Comparison of ENCODE assay signal across 16 mouse cellular contexts in the genomic region with DNA sequence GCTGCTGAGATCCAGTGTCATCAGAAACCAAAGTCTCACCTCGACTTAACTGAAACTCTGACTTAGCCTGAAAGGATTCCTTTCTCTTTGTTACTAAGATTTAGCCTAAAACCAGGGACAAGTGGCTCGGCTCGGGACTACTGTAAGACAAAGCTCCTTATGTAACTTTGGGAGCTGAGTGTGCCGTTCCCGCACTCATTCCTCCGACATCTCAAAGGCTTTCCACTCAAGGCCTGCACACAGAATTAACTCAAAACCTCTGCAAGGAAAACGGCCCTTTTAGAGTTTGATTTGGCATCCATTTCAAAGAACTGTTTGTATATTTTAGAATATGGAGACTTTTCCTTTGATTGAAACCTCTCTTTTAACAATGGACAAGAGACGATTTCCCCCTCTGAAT.
DNase-seq lines count a peak whose midpoint lies in the region; ATAC-seq and TF ChIP-seq lines count a peak whose summit lies in the region.
"Had no signal": no experiment of that assay in that cellular context is flagged by ENCODE, and none has a peak within 500 bp of the region (broad histone marks: within the 10 kb centered on the region; RNA-seq: fewer than 3 reads in every experiment).

No protein-coding gene starts in this region.

- no peaks in the 10 kb centered on the region for H3K36me3 ChIP-seq in heart, embryonic 13.5 days
- no peaks in the 10 kb centered on the region for H3K36me3 ChIP-seq in heart, embryonic 12.5 days
- H3K36me3 ChIP-seq: midbrain, embryonic 12.5 days had no signal

- TF ChIP-seq CTCF in left cerebral cortex, adult 2 months (IDR thresholded peaks at IDR 0.05): no peak
- no peak for TF ChIP-seq CTCF in brain, embryonic 14.5 days (IDR thresholded peaks at IDR 0.05; ENCODE audit: borderline replicate concordance, extremely low read depth, insufficient read depth, insufficient read length)

- H3K27ac ChIP-seq in heart, embryonic 13.5 days (replicated peaks): no peak overlapping the region
- H3K27ac ChIP-seq in heart, embryonic 12.5 days (ENCODE audit: poor library complexity, severe bottlenecking): no peak overlapping the region
- H3K27ac ChIP-seq in left cerebral cortex, adult 2 months: peak overlapping the region; percentile 75
- H3K27ac ChIP-seq: hindbrain, postnatal 0 days; midbrain, embryonic 12.5 days had no signal

- DNase-seq in left cerebral cortex, adult 2 months (ENCODE audit: extremely low spot score in 1 of 2, low spot score in 2 of 2): no peak
- no peak for DNase-seq in left cerebral cortex, adult 9 months (ENCODE audit: low spot score in 2 of 2)
- peak; percentile 42 for DNase-seq in brain, embryonic 14.5 days (ENCODE audit: low read depth)
- DNase-seq in lung, postnatal 25 days (ENCODE audit: low spot score): peak; percentile 31
- no peak for DNase-seq in adrenal gland, postnatal 36 days
- DNase-seq: cerebellum, adult 8-10 months; embryo, embryonic 11 days; gastrocnemius, postnatal 36 days; kidney, adult 9 months; liver, postnatal 0 days; thymus, adult 2 months had no signal

- peak overlapping the region; percentile 9; the same call in 1 of the 2 replicates for H3K4me2 ChIP-seq in heart, embryonic 13.5 days
- H3K4me2 ChIP-seq in heart, embryonic 12.5 days: no peak overlapping the region
- H3K4me2 ChIP-seq: midbrain, embryonic 12.5 days had no signal

- WGBS in heart, embryonic 13.5 days: 61% methylated on average over 8 of the region's 8 CpGs
- WGBS in heart, embryonic 12.5 days: 59% methylated on average over 8 of the region's 8 CpGs

- no peak overlapping the region for H3K9ac ChIP-seq in heart, embryonic 13.5 days
- no peak overlapping the region for H3K9ac ChIP-seq in heart, embryonic 12.5 days
- H3K9ac ChIP-seq: liver, postnatal 0 days; midbrain, embryonic 12.5 days had no signal

- no peak for ATAC-seq in heart, embryonic 13.5 days (ENCODE audit: extremely low read depth, insufficient number of reproducible peaks, low FRiP score, low TSS enrichment)
- no peak for ATAC-seq in heart, embryonic 12.5 days (ENCODE audit: insufficient number of reproducible peaks, low FRiP score)
- no peak for ATAC-seq in megakaryocyte-erythroid progenitor cell, adult 5-6 weeks (replicated peaks; ENCODE audit: low FRiP score, low TSS enrichment, poor library complexity, severe bottlenecking)
- ATAC-seq: hindbrain, postnatal 0 days; liver, postnatal 0 days had no signal

- no peak overlapping the region for H3K4me3 ChIP-seq in heart, embryonic 13.5 days
- H3K4me3 ChIP-seq in heart, embryonic 12.5 days: no peak overlapping the region
- no peak overlapping the region for H3K4me3 ChIP-seq in left cerebral cortex, adult 2 months
- H3K4me3 ChIP-seq: midbrain, embryonic 12.5 days had no signal

- H3K27me3 ChIP-seq in heart, embryonic 13.5 days (replicated peaks): no peaks in the 10 kb centered on the region
- H3K27me3 ChIP-seq in heart, embryonic 12.5 days (replicated peaks): no peaks in the 10 kb centered on the region
- H3K27me3 ChIP-seq: midbrain, embryonic 12.5 days had no signal

- no peak for TF ChIP-seq POLR2A in brain, embryonic 14.5 days (IDR thresholded peaks at IDR 0.05; ENCODE audit: borderline replicate concordance, extremely low read depth, insufficient read depth, insufficient read length, poor library complexity, severe bottlenecking)

- 0 out of 2 replicates have a peak, but pooled peaks cover under 1% of the 10 kb centered on the region for H3K4me1 ChIP-seq in heart, embryonic 13.5 days
- no peaks in the 10 kb centered on the region for H3K4me1 ChIP-seq in heart, embryonic 12.5 days (replicated peaks)

- H3K9me3 ChIP-seq in heart, embryonic 13.5 days: no peaks in the 10 kb centered on the region
- 0 out of 2 replicates have a peak, but pooled peaks cover 5% of the 10 kb centered on the region for H3K9me3 ChIP-seq in heart, embryonic 12.5 days (replicated peaks)
- H3K9me3 ChIP-seq: midbrain, embryonic 12.5 days had no signal

- intact Hi-C loops in left cerebral cortex, adult 2 months (cut with DNase I): no loop called here

Comparison
In these comparisons a context has a peak if more than half of its experiments do, and no peak if none do; other contexts are left out.
1. DNase-seq: peak in brain, embryonic 14.5 days (single experiment) and lung, postnatal 25 days (single experiment); none in left cerebral cortex, adult 2 months (0 of 2), left cerebral cortex, adult 9 months (0 of 2) and adrenal gland, postnatal 36 days (0 of 2).